Mouse (Mus musculus) lung, adult 2 months (tissue): ENCODE measurements around the gene Galk1.

Source experiments
- CTCF ChIP-seq: fragments of 200-500 bp; IDR thresholded peaks from 2 replicates; pipeline ENCODE4 v1.5.1; 2011; ENCODE audit warnings: mild to moderate bottlenecking, low read length, control low read depth; ENCODE audit not compliant: insufficient read depth
- POLR2A ChIP-seq: fragments of 200-500 bp; IDR thresholded peaks from 2 replicates; pipeline ENCODE4 v1.6.1; 2011; ENCODE audit warnings: low read depth, mild to moderate bottlenecking, control low read depth, low read length, borderline replicate concordance; ENCODE audit errors: extremely low read depth

- no peak for TF ChIP-seq CTCF
- no peak for TF ChIP-seq POLR2A
Measured at GRCm38 (mm10) chr11:116041833-116042232, 29.3 kb upstream of the Galk1 start.
